ENCODE assay signal across 8 mouse cellular contexts in genomic region chr17:40904721-40905154, GRCm38 (mm10). TPM values are rescaled to one million over a fixed set of nuclear protein-coding genes. Genes with fewer than 3 reads are reported as not detected.
DNase-seq lines count a peak whose midpoint lies in the region; ATAC-seq and TF ChIP-seq lines count a peak whose summit lies in the region.

No protein-coding gene starts in this region.

- TF ChIP-seq EP300 in liver, postnatal 0 days (IDR thresholded peaks at IDR 0.05; ENCODE audit: low read depth): no peak

- no peak for TF ChIP-seq CTCF in liver, postnatal 0 days (IDR thresholded peaks at IDR 0.05; ENCODE audit: low read depth)

- H3K27me3 ChIP-seq in heart, embryonic 15.5 days: no peaks in the 10 kb centered on the region
- no peaks in the 10 kb centered on the region for H3K27me3 ChIP-seq in forebrain, embryonic 16.5 days (replicated peaks; ENCODE audit: control insufficient read depth, insufficient read depth, low read length)
- H3K27me3 ChIP-seq in liver, postnatal 0 days (ENCODE audit: insufficient read depth, low read length): no peaks in the 10 kb centered on the region

- ATAC-seq in heart, embryonic 15.5 days (replicated peaks; ENCODE audit: insufficient number of reproducible peaks, insufficient read depth, low FRiP score, low read depth): no peak
- no peak for ATAC-seq in forebrain, embryonic 16.5 days
- no peak for ATAC-seq in liver, postnatal 0 days

- no peak for DNase-seq in heart, postnatal 4 days
- DNase-seq in cerebellum, adult 11-12 months: peak; percentile 61
- no peak for DNase-seq in liver, postnatal 0 days
- DNase-seq in ovary, adult 18-20 months (ENCODE audit: low spot score): no peak
- DNase-seq in urinary bladder, postnatal 4 days (ENCODE audit: low spot score in 2 of 2): no peak
- no peak for DNase-seq in urinary bladder, adult 2 months (ENCODE audit: low spot score)

- no peak overlapping the region for H3K9ac ChIP-seq in heart, embryonic 15.5 days
- H3K9ac ChIP-seq in forebrain, embryonic 16.5 days (replicated peaks; ENCODE audit: low read depth, low read length): no peak overlapping the region
- H3K9ac ChIP-seq in liver, postnatal 0 days (replicated peaks): no peak overlapping the region

- no peaks in the 10 kb centered on the region for H3K36me3 ChIP-seq in heart, embryonic 15.5 days
- H3K36me3 ChIP-seq in forebrain, embryonic 16.5 days (ENCODE audit: control insufficient read depth, insufficient read depth): no peaks in the 10 kb centered on the region
- no peaks in the 10 kb centered on the region for H3K36me3 ChIP-seq in liver, postnatal 0 days (replicated peaks; ENCODE audit: insufficient read depth, low read length)

- peak overlapping the region; percentile 32 for H3K4me3 ChIP-seq in heart, embryonic 15.5 days
- H3K4me3 ChIP-seq in forebrain, embryonic 16.5 days (replicated peaks; ENCODE audit: low read length): no peak overlapping the region
- H3K4me3 ChIP-seq in liver, postnatal 0 days (ENCODE audit: low read depth, low read length): no peak overlapping the region

- peaks cover 8% of the 10 kb centered on the region; the same call in 1 of the 2 replicates for H3K4me1 ChIP-seq in heart, embryonic 15.5 days (replicated peaks)
- H3K4me1 ChIP-seq in forebrain, embryonic 16.5 days (replicated peaks; ENCODE audit: control insufficient read depth, insufficient read depth, low read length): no peaks in the 10 kb centered on the region
- H3K4me1 ChIP-seq in liver, postnatal 0 days (ENCODE audit: insufficient read depth): 0 out of 2 replicates have a peak, but pooled peaks cover 3% of the 10 kb centered on the region

- H3K4me2 ChIP-seq in heart, embryonic 15.5 days: peak overlapping the region; percentile 62
- H3K4me2 ChIP-seq in forebrain, embryonic 16.5 days (ENCODE audit: low read length): 0 out of 2 replicates have a peak overlapping the region, but pooled peaks have one; percentile 13
- H3K4me2 ChIP-seq in liver, postnatal 0 days (ENCODE audit: low read depth, low read length): 0 out of 2 replicates have a peak overlapping the region, but pooled peaks have one; percentile 9

- H3K9me3 ChIP-seq in heart, embryonic 15.5 days (replicated peaks): no peaks in the 10 kb centered on the region
- H3K9me3 ChIP-seq in forebrain, embryonic 16.5 days (ENCODE audit: control insufficient read depth, low read length): no peaks in the 10 kb centered on the region
- H3K9me3 ChIP-seq in liver, postnatal 0 days (ENCODE audit: low read length): no peaks in the 10 kb centered on the region

- 6% methylated on average over 14 of the region's 14 CpGs for WGBS in heart, embryonic 15.5 days
- WGBS in forebrain, embryonic 16.5 days: 11% methylated on average over 13 of the region's 14 CpGs
- WGBS in liver, postnatal 0 days (ENCODE audit: insufficient replicate concordance): 10% methylated on average over 14 of the region's 14 CpGs

- H3K27ac ChIP-seq in heart, embryonic 15.5 days: no peak overlapping the region
- no peak overlapping the region for H3K27ac ChIP-seq in forebrain, embryonic 16.5 days (ENCODE audit: low read length)
- H3K27ac ChIP-seq in liver, postnatal 0 days (ENCODE audit: low read depth): no peak overlapping the region

RNA-seq across cellular contexts. Expression of gene Glyatl3, which starts 9.4 kb away (rescaled TPM):
- not detected in 2 replicates for polyA plus RNA-seq in heart, embryonic 15.5 days (2015; fragmentation: Nextera tagmentation; extraction: Ambion mirVana)
- not detected for total RNA-seq in heart, postnatal 4 days (2021)
- not detected in 2 replicates for polyA plus RNA-seq in forebrain, embryonic 16.5 days (2015; fragmentation: Nextera tagmentation; extraction: Ambion mirVana)
- not detected in 2 replicates for polyA plus RNA-seq in liver, postnatal 0 days (2015; fragmentation: Nextera tagmentation; extraction: Ambion mirVana)
- not detected in 2 replicates for polyA plus RNA-seq in urinary bladder, adult 2 months (2012; rRNA removed)

RNA-seq across cellular contexts. Expression of gene 9130008F23Rik, which starts 24.4 kb away (rescaled TPM):
- polyA plus RNA-seq in heart, embryonic 15.5 days (2015; fragmentation: Nextera tagmentation; extraction: Ambion mirVana): 2.3 and 2.5 TPM in 2 replicates
- total RNA-seq in heart, postnatal 4 days (2021): 1 to 10 TPM in 1 of 2 experiments, under 1 TPM in 1; 0.38 to 1.0 TPM
- polyA plus RNA-seq in forebrain, embryonic 16.5 days (2015; fragmentation: Nextera tagmentation; extraction: Ambion mirVana): 0.49 and 0.52 TPM in 2 replicates
- 0.09 and 0.22 TPM in 2 replicates for polyA plus RNA-seq in liver, postnatal 0 days (2015; fragmentation: Nextera tagmentation; extraction: Ambion mirVana)
- 19.6 and 28.5 TPM in 2 replicates for polyA plus RNA-seq in urinary bladder, adult 2 months (2012; rRNA removed)

RNA-seq across cellular contexts. Expression of gene Mut, which starts 29.7 kb away (rescaled TPM):
- 39.8 and 41.1 TPM in 2 replicates for polyA plus RNA-seq in heart, embryonic 15.5 days (2015; fragmentation: Nextera tagmentation; extraction: Ambion mirVana)
- total RNA-seq in heart, postnatal 4 days (2021): 10 to 100 TPM; 55.9 to 60.0 TPM
- polyA plus RNA-seq in forebrain, embryonic 16.5 days (2015; fragmentation: Nextera tagmentation; extraction: Ambion mirVana): 20.8 and 25.5 TPM in 2 replicates
- 49.7 and 52.0 TPM in 2 replicates for polyA plus RNA-seq in liver, postnatal 0 days (2015; fragmentation: Nextera tagmentation; extraction: Ambion mirVana)
- polyA plus RNA-seq in urinary bladder, adult 2 months (2012; rRNA removed): 23.0 and 24.9 TPM in 2 replicates

RNA-seq across cellular contexts. Expression of gene Cenpq, which starts 30.1 kb away (rescaled TPM):
- 14.8 and 16.3 TPM in 2 replicates for polyA plus RNA-seq in heart, embryonic 15.5 days (2015; fragmentation: Nextera tagmentation; extraction: Ambion mirVana)
- total RNA-seq in heart, postnatal 4 days (2021): 10 to 100 TPM; 11.8 to 11.9 TPM
- polyA plus RNA-seq in forebrain, embryonic 16.5 days (2015; fragmentation: Nextera tagmentation; extraction: Ambion mirVana): 15.7 and 18.9 TPM in 2 replicates
- 11.7 and 12.4 TPM in 2 replicates for polyA plus RNA-seq in liver, postnatal 0 days (2015; fragmentation: Nextera tagmentation; extraction: Ambion mirVana)
- polyA plus RNA-seq in urinary bladder, adult 2 months (2012; rRNA removed): 6.5 and 7.6 TPM in 2 replicates

Comparison
In these comparisons a context has a peak if more than half of its experiments do, and no peak if none do; other contexts are left out.
1. H3K4me2 ChIP-seq: peak in every context shown above with its lines; median percentile 62 in heart, embryonic 15.5 days; 13 in forebrain, embryonic 16.5 days; 9 in liver, postnatal 0 days.